Mouse (Mus musculus) MEL (cell line): Measurements from ENCODE around the gene Gpt2. TPM values are rescaled to one million over a fixed set of nuclear protein-coding genes. Genes with fewer than 3 reads are reported as not detected.
A peak's percentile ranks its signal among the peaks of the same experiment; 100 is the strongest.

Experiments used
- DNase-seq: peaks from one replicate; pipeline ENCODE4 v3.0.0; 2011; ENCODE audit warnings: low read depth, low spot score
- H3K27ac ChIP-seq: 2 replicates; pipeline ENCODE4 v1.5.1; 2012; ENCODE audit warnings: low read depth, mild to moderate bottlenecking, control low read depth, low read length, moderate library complexity; ENCODE audit not compliant: control insufficient read depth
- H3K27me3 ChIP-seq, 2 experiments: fragments of 150-350 bp in 1 of 2; sonication (generic) in 1 of 2; 2 replicates each; pipeline ENCODE4 v1.6.1; 2012; ENCODE audit warnings: low read length in 2 of 2, mild to moderate bottlenecking in 2 of 2, improper control_type of control experiment in 1 of 2, moderate library complexity in 1 of 2; ENCODE audit not compliant: insufficient read depth in 2 of 2, control insufficient read depth in 1 of 2
- H3K36me3 ChIP-seq, 2 experiments: 2 replicates each; pipeline ENCODE4 v1.6.1; 2012 to 2014; ENCODE audit warnings: low read length in 2 of 2, improper control_type of control experiment in 1 of 2, inconsistent platforms in 1 of 2, mild to moderate bottlenecking in 1 of 2; ENCODE audit not compliant: insufficient read depth in 2 of 2, control insufficient read depth in 1 of 2
- H3K4me1 ChIP-seq, 2 experiments: fragments of 150-350 bp in 1 of 2; sonication (generic) in 1 of 2; 2 replicates each; pipeline ENCODE4 v1.6.1; 2012; ENCODE audit warnings: low read length in 2 of 2, improper control_type of control experiment in 1 of 2, mild to moderate bottlenecking in 1 of 2; ENCODE audit not compliant: insufficient read depth in 2 of 2, control insufficient read depth in 1 of 2
- H3K4me3 ChIP-seq, 2 experiments: fragments of 150-350 bp in 1 of 2; sonication (generic) in 1 of 2; 2 replicates each; pipeline ENCODE4 v1.5.1; 2012; ENCODE audit warnings: low read depth in 2 of 2, low read length in 2 of 2, mild to moderate bottlenecking in 2 of 2, moderate library complexity in 2 of 2, control low read depth in 1 of 2, improper control_type of control experiment in 1 of 2; ENCODE audit not compliant: control insufficient read depth in 1 of 2, insufficient read depth in 1 of 2
- H3K79me2 ChIP-seq: 2 replicates; pipeline ENCODE4 v1.6.1; 2012; ENCODE audit warnings: mild to moderate bottlenecking, low read length, moderate library complexity; ENCODE audit not compliant: control insufficient read depth, poor library complexity, insufficient read depth
- H3K9ac ChIP-seq: 2 replicates; pipeline ENCODE4 v1.6.1; 2012; ENCODE audit warnings: low read depth, mild to moderate bottlenecking, control low read depth, low read length, moderate library complexity; ENCODE audit not compliant: control insufficient read depth, poor library complexity, severe bottlenecking
- H3K9me3 ChIP-seq: fragments of 150-350 bp; sonication (generic); replicated peaks from 2 replicates; pipeline ENCODE4 v1.6.1; 2012; ENCODE audit warnings: mild to moderate bottlenecking, low read length, improper control_type of control experiment, moderate library complexity; ENCODE audit not compliant: insufficient read depth
- BHLHE40 ChIP-seq: IDR thresholded peaks from 2 replicates; pipeline ENCODE4 v1.6.1; 2012; ENCODE audit warnings: low read depth, mild to moderate bottlenecking, inconsistent platforms, low read length, improper control_type of control experiment, borderline replicate concordance
- CHD1 ChIP-seq: IDR thresholded peaks from 2 replicates; pipeline ENCODE4 v1.6.1; 2012; ENCODE audit warnings: low read depth, mild to moderate bottlenecking, inconsistent platforms, low read length, improper control_type of control experiment
- CTCF ChIP-seq, 3 experiments: IDR thresholded peaks in 2 of 3; conservative IDR thresholded peaks in 1 of 3; 2 replicates each; pipeline ENCODE4 v1.5.1; 2011 to 2012; ENCODE audit warnings: low read length in 3 of 3, low read depth in 2 of 3, mild to moderate bottlenecking in 2 of 3, improper control_type of control experiment in 1 of 3, inconsistent platforms in 1 of 3, mixed read lengths in 1 of 3, moderate library complexity in 1 of 3; ENCODE audit not compliant: control insufficient read depth in 1 of 3, insufficient read depth in 1 of 3, poor library complexity in 1 of 3, severe bottlenecking in 1 of 3
- ELF1 ChIP-seq: IDR thresholded peaks from 2 replicates; pipeline ENCODE4 v1.6.1; 2014; ENCODE audit warnings: low read depth, mild to moderate bottlenecking, inconsistent platforms, low read length, improper control_type of control experiment, moderate library complexity
- EP300 ChIP-seq, 2 experiments: IDR thresholded peaks; 2 replicates each; pipeline ENCODE4 v1.6.1; 2011; ENCODE audit warnings: improper control_type of control experiment in 2 of 2, low read length in 2 of 2, low read depth in 1 of 2, mild to moderate bottlenecking in 1 of 2
- ETS1 ChIP-seq: IDR thresholded peaks from 2 replicates; pipeline ENCODE4 v1.6.1; 2012; ENCODE audit warnings: low read depth, mild to moderate bottlenecking, inconsistent platforms, low read length, improper control_type of control experiment, moderate library complexity
- GABPA ChIP-seq: IDR thresholded peaks from 2 replicates; pipeline ENCODE4 v1.6.1; 2012; ENCODE audit warnings: low read depth, mild to moderate bottlenecking, inconsistent platforms, low read length, improper control_type of control experiment, moderate library complexity
- GATA1 ChIP-seq: IDR thresholded peaks from 2 replicates; pipeline ENCODE4 v1.6.1; 2011; ENCODE audit warnings: low read depth, low read length, improper control_type of control experiment
- HCFC1 ChIP-seq: IDR thresholded peaks from 2 replicates; pipeline ENCODE4 v1.6.1; 2012; ENCODE audit warnings: low read depth, mild to moderate bottlenecking, inconsistent platforms, low read length, improper control_type of control experiment, moderate library complexity
- JUND ChIP-seq: IDR thresholded peaks from 2 replicates; pipeline ENCODE4 v1.6.1; 2011; ENCODE audit warnings: low read depth, mild to moderate bottlenecking, improper control_type of control experiment, low read length
- KAT2A ChIP-seq: conservative IDR thresholded peaks from 2 replicates; pipeline ENCODE4 v1.6.1; 2012; ENCODE audit warnings: low read depth, low read length, improper control_type of control experiment, inconsistent platforms
- MAFK ChIP-seq: IDR thresholded peaks from 2 replicates; pipeline ENCODE4 v1.6.1; 2011; ENCODE audit warnings: low read depth, mild to moderate bottlenecking, low read length, improper control_type of control experiment, borderline replicate concordance
- MAX ChIP-seq: IDR thresholded peaks from 2 replicates; pipeline ENCODE4 v1.6.1; 2011; ENCODE audit warnings: low read length, improper control_type of control experiment
- MAZ ChIP-seq: IDR thresholded peaks from 2 replicates; pipeline ENCODE4 v1.6.1; 2012; ENCODE audit warnings: low read depth, mild to moderate bottlenecking, inconsistent platforms, low read length, improper control_type of control experiment
- MEF2A ChIP-seq: IDR thresholded peaks from 2 replicates; pipeline ENCODE4 v1.6.1; 2014; ENCODE audit warnings: low read depth, mild to moderate bottlenecking, inconsistent platforms, low read length, improper control_type of control experiment; ENCODE audit not compliant: poor library complexity, insufficient replicate concordance, severe bottlenecking; ENCODE audit errors: extremely low read depth
- MXI1 ChIP-seq: IDR thresholded peaks from 2 replicates; pipeline ENCODE4 v1.6.1; 2011; ENCODE audit warnings: mild to moderate bottlenecking, low read depth, low read length, improper control_type of control experiment
- MYB ChIP-seq: IDR thresholded peaks from 2 replicates; pipeline ENCODE4 v1.6.1; 2011; ENCODE audit warnings: mild to moderate bottlenecking, low read depth, low read length, improper control_type of control experiment
- MYC ChIP-seq: IDR thresholded peaks from 2 replicates; pipeline ENCODE4 v1.6.1; 2011; ENCODE audit warnings: low read depth, mild to moderate bottlenecking, low read length, improper control_type of control experiment, moderate library complexity
- NELFE ChIP-seq: IDR thresholded peaks from 2 replicates; pipeline ENCODE4 v1.6.1; 2011; ENCODE audit warnings: low read depth, low read length, improper control_type of control experiment
- NRF1 ChIP-seq: IDR thresholded peaks from 2 replicates; pipeline ENCODE4 v1.6.1; 2014; ENCODE audit warnings: low read depth, mild to moderate bottlenecking, inconsistent platforms, low read length, improper control_type of control experiment, moderate library complexity; ENCODE audit not compliant: poor library complexity, insufficient read depth, severe bottlenecking
- POLR2A ChIP-seq, 2 experiments: IDR thresholded peaks; 2 replicates each; pipeline ENCODE4 v1.6.1; 2011 to 2012; ENCODE audit warnings: low read length in 2 of 2, mild to moderate bottlenecking in 2 of 2, control low read depth in 1 of 2, improper control_type of control experiment in 1 of 2, low read depth in 1 of 2, moderate library complexity in 1 of 2; ENCODE audit not compliant: control insufficient read depth in 1 of 2, insufficient read depth in 1 of 2, poor library complexity in 1 of 2
- RAD21 ChIP-seq: IDR thresholded peaks from 2 replicates; pipeline ENCODE4 v1.6.1; 2011; ENCODE audit warnings: mild to moderate bottlenecking, low read depth, low read length, improper control_type of control experiment
- RCOR1 ChIP-seq: IDR thresholded peaks from 2 replicates; pipeline ENCODE4 v1.6.1; 2012; ENCODE audit warnings: low read depth, mild to moderate bottlenecking, inconsistent platforms, low read length, improper control_type of control experiment
- SIN3A ChIP-seq: IDR thresholded peaks from 2 replicates; pipeline ENCODE4 v1.6.1; 2012; ENCODE audit warnings: low read length, improper control_type of control experiment, inconsistent platforms
- SMC3 ChIP-seq: IDR thresholded peaks from 2 replicates; pipeline ENCODE4 v1.6.1; 2011; ENCODE audit warnings: low read depth, low read length, improper control_type of control experiment
- TAL1 ChIP-seq: IDR thresholded peaks from 2 replicates; pipeline ENCODE4 v1.6.1; 2012; ENCODE audit warnings: mild to moderate bottlenecking, inconsistent platforms, low read length, moderate library complexity, mixed read lengths
- TCF12 ChIP-seq: IDR thresholded peaks from 2 replicates; pipeline ENCODE4 v1.6.1; 2014; ENCODE audit warnings: low read depth, mild to moderate bottlenecking, inconsistent platforms, low read length, improper control_type of control experiment, moderate library complexity
- UBTF ChIP-seq: IDR thresholded peaks from 2 replicates; pipeline ENCODE4 v1.6.1; 2012; ENCODE audit warnings: low read depth, mild to moderate bottlenecking, inconsistent platforms, low read length, improper control_type of control experiment, moderate library complexity, borderline replicate concordance; ENCODE audit not compliant: insufficient read depth
- USF1 ChIP-seq: IDR thresholded peaks from 2 replicates; pipeline ENCODE4 v1.6.1; 2014; ENCODE audit warnings: low read depth, mild to moderate bottlenecking, inconsistent platforms, low read length, improper control_type of control experiment, moderate library complexity
- USF2 ChIP-seq, 2 experiments: IDR thresholded peaks; 2 replicates each; pipeline ENCODE4 v1.6.1; 2011 to 2012; ENCODE audit warnings: improper control_type of control experiment in 2 of 2, low read length in 2 of 2, borderline replicate concordance in 1 of 2, inconsistent platforms in 1 of 2, low read depth in 1 of 2, mild to moderate bottlenecking in 1 of 2; ENCODE audit not compliant: insufficient read depth in 1 of 2
- ZC3H11A ChIP-seq: IDR thresholded peaks from 2 replicates; pipeline ENCODE4 v1.6.1; 2012; ENCODE audit warnings: low read depth, mild to moderate bottlenecking, inconsistent platforms, low read length, improper control_type of control experiment
- ZKSCAN1 ChIP-seq: IDR thresholded peaks from 2 replicates; pipeline ENCODE4 v1.6.1; 2012; ENCODE audit warnings: low read depth, mild to moderate bottlenecking, inconsistent platforms, low read length, improper control_type of control experiment, moderate library complexity
- ZMIZ1 ChIP-seq: IDR thresholded peaks from 2 replicates; pipeline ENCODE4 v1.6.1; 2012; ENCODE audit warnings: low read depth, mild to moderate bottlenecking, inconsistent platforms, low read length, improper control_type of control experiment, moderate library complexity
- ZNF384 ChIP-seq: IDR thresholded peaks from 2 replicates; pipeline ENCODE4 v1.6.1; 2012; ENCODE audit warnings: low read depth, mild to moderate bottlenecking, inconsistent platforms, low read length, improper control_type of control experiment
- polyA plus RNA-seq, 2 experiments: library from polyadenylated mRNA; stranded (reverse) in 1 of 2; unstranded in 1 of 2; fragments of >175 nt in 1 of 2; fragments of >200 nt in 1 of 2; gene quantifications; 2 replicates each; pipeline versions ENCODE4 v1.2.1 to v1.2.4; 2012; ENCODE audit warnings: low replicate concordance in 2 of 2, low read depth in 1 of 2; ENCODE audit not compliant: insufficient read length in 2 of 2, insufficient read depth in 1 of 2, missing spikeins in 1 of 2
- total RNA-seq: library from RNA; depleted of rRNA; stranded (reverse); fragments of 300-350 nt; gene quantifications from 2 replicates; pipeline ENCODE4 v1.2.3, GENCODE M21; 2012

Gene Gpt2
- total and polyA plus RNA-seq, 3 experiments, result 10.2 to 25.3 TPM; not detected in 1

GRCm38 (mm10) chr8:85526105-85526504 is 33.7 kb downstream of the Gpt2 start:
- H3K4me1 ChIP-seq, result peaks cover 0 to 6% of the 10 kb centered on the region in 2 experiments; a peak in 3 of 4 replicates
- DNase-seq, result peak; percentile 77
- H3K27me3 ChIP-seq, result no peaks in the 10 kb centered on the region
- no peak overlapping the region for H3K27ac ChIP-seq
- no peak for TF ChIP-seq POLR2A (IDR thresholded peaks at IDR 0.05; ENCODE audit: control insufficient read depth in 1 of 2, insufficient read depth in 1 of 2, low read depth in 1 of 2, low read length in 2 of 2, poor library complexity in 1 of 2)
- TF ChIP-seq MXI1, result no peak
- TF ChIP-seq ZMIZ1, result no peak
- no peak for TF ChIP-seq HCFC1
- TF ChIP-seq MAX, result no peak
- no peak for TF ChIP-seq UBTF
- TF ChIP-seq SIN3A, result no peak; the same call in 1 of the 2 replicates
- TF ChIP-seq TAL1, result no peak
- no peak for TF ChIP-seq MYB
- TF ChIP-seq RCOR1, result no peak
- TF ChIP-seq USF1, result no peak
- TF ChIP-seq MEF2A, result no peak
- TF ChIP-seq ZNF384, result no peak
- no peak for TF ChIP-seq CHD1
- no peak for TF ChIP-seq ZKSCAN1
- 0 out of 2 replicates have a peak, but pooled peaks have one; percentile 22 for TF ChIP-seq MAZ
- no peak for TF ChIP-seq USF2 (IDR thresholded peaks at IDR 0.05; ENCODE audit: borderline replicate concordance in 1 of 2, insufficient read depth in 1 of 2, low read depth in 1 of 2, low read length in 2 of 2)
- no peak for TF ChIP-seq ELF1
- TF ChIP-seq RAD21, result peak; percentile 69
- no peak for TF ChIP-seq EP300 (IDR thresholded peaks at IDR 0.05; ENCODE audit: low read depth in 1 of 2, low read length in 2 of 2)
- TF ChIP-seq NRF1, result no peak
- no peak for TF ChIP-seq ETS1
- peak; percentile 87 to 93 (median 90) for TF ChIP-seq CTCF (IDR thresholded peaks at IDR 0.05 in 2 of 3, conservative IDR thresholded peaks at IDR 0.05 in 1 of 3; ENCODE audit: control insufficient read depth in 1 of 3, insufficient read depth in 1 of 3, low read depth in 2 of 3, low read length in 3 of 3, poor library complexity in 1 of 3, severe bottlenecking in 1 of 3)
- TF ChIP-seq GATA1, result peak; percentile 53; the same call in 1 of the 2 replicates
- TF ChIP-seq TCF12, result no peak
- no peak for TF ChIP-seq NELFE
- TF ChIP-seq KAT2A, result no peak
- TF ChIP-seq ZC3H11A, result peak; percentile 56
- no peak for TF ChIP-seq MAFK
- TF ChIP-seq MYC, result no peak
- no peak for TF ChIP-seq JUND
- peak; percentile 88 for TF ChIP-seq SMC3
- no peak for TF ChIP-seq GABPA
- no peak for TF ChIP-seq BHLHE40
- H3K4me3 ChIP-seq, result no peak overlapping the region
- no peaks in the 10 kb centered on the region for H3K9me3 ChIP-seq
- peaks cover 0 to under 1% of the 10 kb centered on the region in 2 experiments; a peak in 3 of 4 replicates for H3K36me3 ChIP-seq
- H3K79me2 ChIP-seq, result no peaks in the 10 kb centered on the region
- H3K9ac ChIP-seq, result no peak overlapping the region
